Mouse (Mus musculus) effector memory CD4-positive, alpha-beta T cell, adult 5 months (primary cell): ENCODE results near the gene Flrt2. TPM values are rescaled to one million over a fixed set of nuclear protein-coding genes. Genes with fewer than 3 reads are reported as not detected.

Experiments used
- polyA plus RNA-seq: library from polyadenylated mRNA; unstranded; fragments of 100-300 nt; shearing (Covaris generic); gene quantifications from one replicate; pipeline ENCODE4 v1.2.1, GENCODE M21; 2017

Gene Flrt2
- polyA plus RNA-seq = not detected

DNA sequence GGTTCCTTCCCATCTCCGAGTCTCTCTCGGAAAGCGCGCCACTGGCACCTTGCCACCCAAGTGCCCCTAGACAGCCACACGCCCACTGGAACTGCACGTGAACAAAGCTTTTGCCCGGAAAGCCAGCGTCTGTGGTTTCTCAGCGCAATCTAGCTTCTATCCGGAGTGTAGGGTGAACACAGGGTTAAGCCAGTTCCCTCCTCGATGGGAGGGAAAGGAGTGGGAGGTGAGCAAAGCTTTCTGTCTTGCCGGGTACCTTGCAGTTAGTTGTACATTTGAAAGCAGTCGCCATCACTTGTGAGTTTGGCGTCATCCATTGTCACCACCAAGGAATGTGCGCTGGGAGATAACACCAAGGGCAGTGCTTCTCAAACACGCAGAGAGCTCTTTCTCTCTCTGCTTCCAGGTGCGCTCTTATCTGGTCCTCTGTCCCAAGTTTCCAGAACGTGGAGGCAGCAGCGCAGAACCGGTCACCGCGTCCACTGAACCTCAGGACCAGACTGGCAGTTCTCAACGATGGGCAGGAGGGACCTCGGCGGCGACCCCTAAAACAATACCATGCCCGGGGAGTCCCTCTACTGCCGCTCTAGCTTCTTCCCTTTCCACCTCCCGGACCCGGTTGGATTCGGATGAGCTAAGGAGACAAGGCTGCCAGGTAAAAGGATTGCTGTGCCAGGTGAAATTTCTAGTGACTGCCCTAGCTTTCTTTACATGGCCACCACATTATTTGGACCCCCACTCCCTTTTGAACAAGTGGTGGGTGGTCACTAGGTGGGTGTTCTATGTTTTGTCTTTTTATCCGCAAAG is at the start of gene Flrt2:
TSS of gene Flrt2 (plus strand) at position 266 of the 807 bp plus-strand sequence.

